Mouse (Mus musculus): ENCODE data around the gene Mprip. TPM values are rescaled to one million over a fixed set of nuclear protein-coding genes. Genes with fewer than 3 reads are reported as not detected.

Gene Mprip
- polyA plus RNA-seq, 1 experiment from 2014 or later = 27.8 TPM

DNA sequence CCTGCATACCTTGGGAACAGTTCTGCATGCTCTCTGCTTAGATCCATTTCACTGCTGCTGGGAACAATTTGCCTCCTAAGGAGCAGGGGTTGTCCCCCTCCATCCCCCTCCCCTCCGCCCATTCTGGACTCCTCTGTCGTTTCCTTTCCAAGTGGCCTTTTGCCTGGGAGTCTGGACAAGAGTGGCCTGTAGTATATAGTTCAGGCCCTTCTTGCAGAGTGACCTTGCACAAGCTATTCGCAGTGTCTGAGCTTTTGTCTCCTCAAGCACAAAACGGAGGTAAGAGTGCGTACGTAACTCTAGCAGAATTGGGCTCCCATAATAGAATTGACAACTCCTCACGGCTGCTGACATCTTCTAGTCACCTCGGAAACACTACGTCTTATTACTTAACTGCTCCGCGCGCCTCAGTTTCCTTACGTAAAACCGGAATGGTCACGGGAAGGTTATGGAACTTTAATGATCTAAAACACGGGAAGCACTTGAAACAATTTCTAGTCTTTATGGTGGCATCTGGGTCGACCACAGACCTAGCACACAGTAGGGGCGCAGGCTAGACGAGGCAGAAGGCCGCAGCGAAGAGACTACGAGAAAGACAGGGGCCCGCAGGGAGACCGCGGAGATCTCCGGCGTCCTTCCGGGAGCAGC, 620 bp downstream of the Mprip start:
- Histone ChIP-seq H3K4me2 (replicated peaks; ENCODE audit: low read depth) (peak overlapping the region; percentile 84), H3K27me3 (replicated peaks; ENCODE audit: control insufficient read depth, insufficient read depth, low read length) (no peaks in the 10 kb centered on the region), H3K27ac (ENCODE audit: low read depth, low read length) (peak overlapping the region; percentile 92), H3K9me3 (ENCODE audit: control insufficient read depth) (no peaks in the 10 kb centered on the region), H3K4me3 (ENCODE audit: low read depth, low read length) (peak overlapping the region; percentile 69), H3K9ac (ENCODE audit: low read depth, low read length) (peak overlapping the region; percentile 83), H3K4me1 (replicated peaks; ENCODE audit: control insufficient read depth, insufficient read depth, low read length) (peaks cover 5% of the 10 kb centered on the region), H3K36me3 (ENCODE audit: control insufficient read depth, insufficient read depth) (no peaks in the 10 kb centered on the region)
- ATAC-seq = no peak
- WGBS = 3% methylated on average over 28 of the region's 28 CpGs
- TF ChIP-seq CTCF (IDR thresholded peaks at IDR 0.05; ENCODE audit: low read depth) = no peak

DNA sequence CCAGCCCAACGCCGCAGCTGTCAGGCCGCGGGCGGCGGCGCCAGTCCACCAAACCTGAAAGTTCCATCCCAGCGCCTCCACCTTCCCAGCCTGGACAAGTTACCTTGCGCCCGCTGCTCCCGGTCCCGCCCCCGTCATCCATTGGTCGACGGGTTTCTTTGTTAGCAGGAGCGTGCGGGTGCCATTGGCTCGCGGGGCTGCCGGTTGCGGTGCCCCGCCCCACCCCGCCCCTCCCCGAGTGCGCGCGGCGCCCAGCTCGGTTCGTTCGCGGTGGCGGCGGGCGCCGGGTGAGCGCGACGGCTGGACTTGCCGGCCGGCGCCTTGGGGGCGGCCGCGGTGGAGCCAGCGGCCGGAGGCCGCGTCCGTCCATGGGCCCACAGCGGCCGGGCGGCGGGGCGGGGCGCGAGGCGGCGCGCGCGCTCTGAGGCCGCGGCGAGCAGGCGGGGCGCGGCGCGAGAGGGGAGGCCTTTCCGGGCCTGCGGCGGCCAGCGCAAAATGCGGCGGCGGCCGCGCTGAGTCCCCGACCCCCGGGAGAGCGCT, 1.2 kb downstream of the Mprip start:
- peak; percentile 98 for ATAC-seq
- Histone ChIP-seq H3K4me3 (ENCODE audit: low read depth, low read length) (peak overlapping the region; percentile 69), H3K4me1 (replicated peaks; ENCODE audit: control insufficient read depth, insufficient read depth, low read length) (peaks cover 5% of the 10 kb centered on the region), H3K9me3 (ENCODE audit: control insufficient read depth) (no peaks in the 10 kb centered on the region), H3K9ac (ENCODE audit: low read depth, low read length) (peak overlapping the region; percentile 83), H3K4me2 (replicated peaks; ENCODE audit: low read depth) (peak overlapping the region; percentile 84), H3K27ac (ENCODE audit: low read depth, low read length) (peak overlapping the region; percentile 92), H3K36me3 (ENCODE audit: control insufficient read depth, insufficient read depth) (no peaks in the 10 kb centered on the region), H3K27me3 (replicated peaks; ENCODE audit: control insufficient read depth, insufficient read depth, low read length) (no peaks in the 10 kb centered on the region)
- under 1% methylated on average over 45 of the region's 82 CpGs for WGBS
- no peak for TF ChIP-seq CTCF (IDR thresholded peaks at IDR 0.05; ENCODE audit: low read depth)

DNA sequence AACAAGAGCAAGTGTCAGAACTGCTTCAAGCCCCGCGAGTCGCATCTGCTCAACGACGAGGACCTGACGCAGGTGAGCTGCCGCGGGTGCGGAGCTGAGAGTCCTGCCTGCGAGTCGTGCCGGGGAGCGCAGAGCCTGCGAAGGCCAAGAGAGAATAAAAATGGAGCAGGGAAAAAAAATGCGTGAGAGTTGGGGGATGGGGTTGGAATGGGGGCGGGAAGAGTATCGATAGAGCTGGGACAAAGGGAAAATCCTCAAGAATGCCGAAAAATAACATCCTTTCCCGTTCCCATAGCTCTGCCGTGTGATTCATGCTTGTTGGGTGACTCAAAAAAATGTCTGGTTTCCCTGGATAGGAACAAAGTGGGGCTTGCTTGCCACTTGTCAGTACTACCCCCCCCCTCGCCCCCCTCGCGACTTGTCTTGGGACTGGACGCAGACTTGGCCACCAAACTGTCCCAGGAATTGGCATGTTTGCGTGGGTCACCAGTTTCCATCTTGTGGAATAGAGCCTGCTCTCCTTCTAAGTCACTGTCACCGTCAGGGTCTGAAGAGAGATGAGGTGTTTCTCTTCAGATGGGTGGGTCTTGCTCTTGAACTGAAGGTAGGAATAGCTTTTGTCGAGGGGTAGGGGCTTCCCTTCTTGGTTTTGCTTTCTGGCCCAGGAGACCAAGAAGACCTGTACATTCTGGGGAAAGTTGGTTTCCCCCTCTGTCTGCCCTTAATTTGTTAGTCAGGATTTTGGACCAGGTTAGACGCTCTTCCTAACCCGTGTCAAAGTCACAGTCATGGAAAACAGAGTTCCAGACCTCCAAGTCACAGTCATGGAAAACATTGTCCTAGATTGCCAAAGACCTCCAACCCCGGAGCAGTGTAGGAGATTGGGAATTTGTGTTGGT, 2.0 kb downstream of the Mprip start:
- peak; percentile 4; the same call in 1 of the 2 replicates for ATAC-seq
- WGBS = 3% methylated on average over 30 of the region's 30 CpGs

DNA sequence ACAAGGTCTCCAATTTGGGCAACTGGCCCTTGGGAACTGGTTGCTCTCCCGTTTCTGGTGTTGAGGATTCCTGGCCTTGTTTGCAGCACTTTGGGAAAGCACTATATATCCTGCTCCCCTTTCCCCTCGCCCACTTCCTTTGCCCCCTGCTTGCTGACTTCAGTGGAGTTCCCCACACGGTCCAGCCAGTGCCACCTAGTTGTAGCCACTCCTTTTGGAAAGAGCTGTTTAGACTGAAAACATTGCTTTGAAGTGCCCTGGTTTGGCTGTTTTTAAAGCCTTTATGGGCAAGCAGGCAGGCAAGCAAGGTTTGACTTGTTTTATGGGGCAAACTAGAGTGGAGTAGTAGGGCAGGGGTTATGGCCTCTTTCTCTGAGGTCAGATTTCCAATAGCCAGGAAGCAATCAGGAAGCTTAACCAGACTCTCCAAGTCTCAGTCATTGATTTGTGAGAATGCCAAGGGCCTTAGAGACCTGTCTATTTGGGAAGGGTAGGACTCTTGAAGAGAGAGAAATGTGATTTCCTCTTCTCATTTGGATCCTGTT, 2.7 kb downstream of the Mprip start:
- Histone ChIP-seq H3K27me3 (replicated peaks; ENCODE audit: control insufficient read depth, insufficient read depth, low read length) (no peaks in the 10 kb centered on the region), H3K36me3 (ENCODE audit: control insufficient read depth, insufficient read depth) (no peaks in the 10 kb centered on the region), H3K27ac (ENCODE audit: low read depth, low read length) (peak overlapping the region; percentile 54; the same call in 1 of the 2 replicates), H3K4me1 (replicated peaks; ENCODE audit: control insufficient read depth, insufficient read depth, low read length) (peaks cover 5% of the 10 kb centered on the region), H3K4me2 (replicated peaks; ENCODE audit: low read depth) (peak overlapping the region; percentile 84), H3K9me3 (ENCODE audit: control insufficient read depth) (no peaks in the 10 kb centered on the region), H3K4me3 (ENCODE audit: low read depth, low read length) (peak overlapping the region; percentile 69), H3K9ac (ENCODE audit: low read depth, low read length) (peak overlapping the region; percentile 83)
- ATAC-seq = no peak
- TF ChIP-seq CTCF (IDR thresholded peaks at IDR 0.05; ENCODE audit: low read depth) = 0 out of 2 replicates have a peak, but pooled peaks have one; percentile 16
- WGBS = 11% methylated on average over 3 of the region's 3 CpGs

More for the DNA sequence above, 2.0 kb downstream of the Mprip start:
- Histone ChIP-seq H3K9me3 (ENCODE audit: control insufficient read depth) (no peaks in the 10 kb centered on the region), H3K27me3 (replicated peaks; ENCODE audit: control insufficient read depth, insufficient read depth, low read length) (no peaks in the 10 kb centered on the region), H3K4me1 (replicated peaks; ENCODE audit: control insufficient read depth, insufficient read depth, low read length) (peaks cover 5% of the 10 kb centered on the region), H3K36me3 (ENCODE audit: control insufficient read depth, insufficient read depth) (no peaks in the 10 kb centered on the region), H3K9ac (ENCODE audit: low read depth, low read length) (peak overlapping the region; percentile 83), H3K4me3 (ENCODE audit: low read depth, low read length) (peak overlapping the region; percentile 69), H3K27ac (ENCODE audit: low read depth, low read length) (peak overlapping the region; percentile 92), H3K4me2 (replicated peaks; ENCODE audit: low read depth) (peak overlapping the region; percentile 84)
- no peak for TF ChIP-seq CTCF (IDR thresholded peaks at IDR 0.05; ENCODE audit: low read depth)

DNA sequence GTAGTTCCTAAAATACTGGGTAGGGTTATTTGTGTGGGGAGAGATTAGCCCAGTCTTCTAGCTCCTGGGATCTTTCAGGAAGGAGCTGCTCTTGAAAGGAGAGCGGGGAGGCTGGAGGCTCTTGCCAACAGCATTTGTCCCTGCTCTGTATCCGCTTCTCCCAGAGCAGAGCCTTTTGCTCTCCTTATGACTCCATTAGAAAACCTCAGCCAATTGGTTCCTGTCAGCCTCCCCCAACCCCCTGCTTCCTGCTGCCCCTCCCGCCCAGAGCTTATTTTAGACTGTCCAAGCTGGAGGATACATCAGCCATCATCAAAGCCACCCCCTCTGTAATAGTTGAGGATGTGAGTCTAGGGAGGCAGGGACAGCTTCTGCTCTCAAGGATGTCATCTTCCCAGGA, 3.7 kb downstream of the Mprip start:
- H3K9me3 ChIP-seq (ENCODE audit: control insufficient read depth) = no peaks in the 10 kb centered on the region
- H3K27ac ChIP-seq (ENCODE audit: low read depth, low read length) = peak overlapping the region; percentile 54; the same call in 1 of the 2 replicates
- H3K4me3 ChIP-seq (ENCODE audit: low read depth, low read length) = no peak overlapping the region
- 39% methylated on average over 3 of the region's 3 CpGs for WGBS
- H3K36me3 ChIP-seq (ENCODE audit: control insufficient read depth, insufficient read depth) = no peaks in the 10 kb centered on the region
- no peak for TF ChIP-seq CTCF (IDR thresholded peaks at IDR 0.05; ENCODE audit: low read depth)
- no peak for ATAC-seq
- no peak overlapping the region for H3K9ac ChIP-seq (ENCODE audit: low read depth, low read length)
- peaks cover 5% of the 10 kb centered on the region for H3K4me1 ChIP-seq (replicated peaks; ENCODE audit: control insufficient read depth, insufficient read depth, low read length)
- peak overlapping the region; percentile 84; the same call in 1 of the 2 replicates for H3K4me2 ChIP-seq (replicated peaks; ENCODE audit: low read depth)
- no peaks in the 10 kb centered on the region for H3K27me3 ChIP-seq (replicated peaks; ENCODE audit: control insufficient read depth, insufficient read depth, low read length)
